Mouse (Mus musculus) intestine, postnatal 0 days (tissue): Measurements from ENCODE around the gene Irx2. TPM values are rescaled to one million over a fixed set of nuclear protein-coding genes. Genes with fewer than 3 reads are reported as not detected.
A peak's percentile ranks its signal among the peaks of the same experiment; 100 is the strongest.

Experiments
- ATAC-seq: fragments of 200-750 bp; cut with Nextera tagmentation; 2 replicates; pipeline ENCODE4 v1.8.0; 2017; ENCODE audit warnings: mild to moderate bottlenecking, moderate TSS enrichment, moderate library complexity
- H3K27ac ChIP-seq: fragments of 300-500 bp; sonication (generic); 2 replicates; pipeline ENCODE4 v1.5.1; 2014; ENCODE audit warnings: mild to moderate bottlenecking, low read depth, low read length, moderate library complexity
- H3K27me3 ChIP-seq: fragments of 300-500 bp; sonication (generic); replicated peaks from 2 replicates; pipeline ENCODE4 v1.6.1; 2014; ENCODE audit warnings: low read length, mixed read lengths; ENCODE audit not compliant: control insufficient read depth, insufficient read depth
- H3K36me3 ChIP-seq: fragments of 300-500 bp; sonication (generic); 2 replicates; pipeline ENCODE4 v1.6.1; 2014; ENCODE audit warnings: mild to moderate bottlenecking, moderate library complexity; ENCODE audit not compliant: control insufficient read depth, insufficient read depth
- H3K4me1 ChIP-seq: fragments of 300-500 bp; sonication (generic); replicated peaks from 2 replicates; pipeline ENCODE4 v1.6.1; 2014; ENCODE audit warnings: antibody characterized with exemption, low read length, mixed read lengths; ENCODE audit not compliant: control insufficient read depth, insufficient read depth
- H3K4me2 ChIP-seq: fragments of 300-500 bp; sonication (generic); replicated peaks from 2 replicates; pipeline ENCODE4 v1.6.1; 2014; ENCODE audit warnings: low read depth, mild to moderate bottlenecking, moderate library complexity
- H3K4me3 ChIP-seq: fragments of 300-500 bp; sonication (generic); 2 replicates; pipeline ENCODE4 v1.5.1; 2014; ENCODE audit warnings: low read depth, low read length
- H3K9ac ChIP-seq: fragments of 300-500 bp; sonication (generic); 2 replicates; pipeline ENCODE4 v1.6.1; 2014; ENCODE audit warnings: mild to moderate bottlenecking, low read depth, low read length
- H3K9me3 ChIP-seq: fragments of 300-500 bp; sonication (generic); 2 replicates; pipeline ENCODE4 v1.6.1; 2016; ENCODE audit warnings: mixed run types; ENCODE audit not compliant: control insufficient read depth
- CTCF ChIP-seq: sonication (generic); IDR thresholded peaks from 2 replicates; pipeline ENCODE4 v1.5.1; 2016; ENCODE audit warnings: low read depth, mild to moderate bottlenecking, control low read depth, antibody characterized with exemption, moderate library complexity
- WGBS: fragments of 180-500 bp; shearing (Covaris S2); extraction: QIAGEN DNeasy Blood & Tissue Kit; methylation state at CpG from one replicate; pipeline ENCODE4 v1.1.7; 2014; 5-methylcytosine and 5-hydroxymethylcytosine counted together
- polyA plus RNA-seq: library from polyadenylated mRNA; unstranded; fragments of >200 nt; fragmentation: Nextera tagmentation; extraction: Ambion mirVana; gene quantifications from 2 replicates; pipeline ENCODE4 v1.2.1, GENCODE M21; 2015

Irx2 gene
- polyA plus RNA-seq, 1 experiment from 2014 or later = 0.14 TPM

GRCm38 (mm10) chr13:72610277-72610676 lies 18.3 kb upstream of the Irx2 start:
- no peak overlapping the region for H3K27ac ChIP-seq
- WGBS = 70% methylated on average over 2 of the region's 2 CpGs
- TF ChIP-seq CTCF = no peak
- H3K9ac ChIP-seq = no peak overlapping the region
- H3K36me3 ChIP-seq = no peaks in the 10 kb centered on the region
- H3K9me3 ChIP-seq = no peaks in the 10 kb centered on the region
- H3K4me1 ChIP-seq = no peaks in the 10 kb centered on the region
- no peak overlapping the region for H3K4me3 ChIP-seq
- no peak for ATAC-seq
- H3K27me3 ChIP-seq = no peaks in the 10 kb centered on the region
- H3K4me2 ChIP-seq = no peak overlapping the region

- H3K36me3 ChIP-seq = no peaks in the 10 kb centered on the region
- peaks cover 90% of the 10 kb centered on the region for H3K27me3 ChIP-seq
- H3K4me2 ChIP-seq = peak overlapping the region; percentile 65
- ATAC-seq = no peak
- H3K9me3 ChIP-seq = no peaks in the 10 kb centered on the region
- H3K4me3 ChIP-seq = peak overlapping the region; percentile 37
- no peak overlapping the region for H3K9ac ChIP-seq
- peak; percentile 50 for TF ChIP-seq CTCF
- WGBS = 8% methylated on average over 46 of the region's 46 CpGs
- no peak overlapping the region for H3K27ac ChIP-seq
- H3K4me1 ChIP-seq = no peaks in the 10 kb centered on the region; the same call in 1 of the 2 replicates
Observed at GRCm38 (mm10) chr13:72623926-72624846, 4.4 kb upstream of the Irx2 start.

- Histone ChIP-seq H3K4me3 (peak overlapping the region; percentile 37), H3K27ac (no peak overlapping the region), H3K4me2 (peak overlapping the region; percentile 65), H3K36me3 (no peaks in the 10 kb centered on the region), H3K4me1 (no peaks in the 10 kb centered on the region; the same call in 1 of the 2 replicates), H3K9ac (no peak overlapping the region), H3K27me3 (peaks cover 91% of the 10 kb centered on the region), H3K9me3 (no peaks in the 10 kb centered on the region)
- TF ChIP-seq CTCF = no peak
- no peak for ATAC-seq
- 17% methylated on average over 6 of the region's 6 CpGs for WGBS
Observed at GRCm38 (mm10) chr13:72624847-72625170, 3.8 kb upstream of the Irx2 start.

GRCm38 (mm10) chr13:72625236-72625950 lies 3.2 kb upstream of the Irx2 start:
- H3K4me2 ChIP-seq = peak overlapping the region; percentile 65
- no peaks in the 10 kb centered on the region; the same call in 1 of the 2 replicates for H3K4me1 ChIP-seq
- H3K9ac ChIP-seq = no peak overlapping the region
- peak overlapping the region; percentile 37 for H3K4me3 ChIP-seq
- no peak overlapping the region for H3K27ac ChIP-seq
- H3K9me3 ChIP-seq = no peaks in the 10 kb centered on the region
- H3K27me3 ChIP-seq = peaks cover 97% of the 10 kb centered on the region
- peak; percentile 53 for TF ChIP-seq CTCF
- no peak; the same call in 1 of the 2 replicates for ATAC-seq
- WGBS = 20% methylated on average over 28 of the region's 28 CpGs
- H3K36me3 ChIP-seq = no peaks in the 10 kb centered on the region

GRCm38 (mm10) chr13:72627391-72628321 lies 964 bp upstream of the Irx2 start:
- Histone ChIP-seq H3K9me3 (no peaks in the 10 kb centered on the region), H3K4me3 (peak overlapping the region; percentile 45), H3K27me3 (peaks cover 100% of the 10 kb centered on the region), H3K36me3 (no peaks in the 10 kb centered on the region), H3K27ac (no peak overlapping the region), H3K4me1 (no peaks in the 10 kb centered on the region; the same call in 1 of the 2 replicates), H3K4me2 (peak overlapping the region; percentile 84), H3K9ac (no peak overlapping the region)
- TF ChIP-seq CTCF = peak; percentile 49
- WGBS = 1% methylated on average over 42 of the region's 42 CpGs
- ATAC-seq = no peak
